Mouse (Mus musculus) stomach, embryonic 16.5 days (tissue): Measurements from ENCODE around the gene Gm39115. TPM values are rescaled to one million over a fixed set of nuclear protein-coding genes. Genes with fewer than 3 reads are reported as not detected.
"Not testable (repeated sequence)": the region's sequence is repeated elsewhere in the genome, so short reads cannot be mapped to it uniquely, and the experiment has no call there.

ENCODE experiments used
- ATAC-seq: fragments of 200-750 bp; cut with Nextera tagmentation; 2 replicates; pipeline ENCODE4 v1.8.0; 2017; ENCODE audit warnings: moderate number of reproducible peaks, moderate TSS enrichment; ENCODE audit not compliant: insufficient read depth, low FRiP score
- H3K27ac ChIP-seq: fragments of 300-500 bp; sonication (generic); 2 replicates; pipeline ENCODE4 v1.5.1; 2014; ENCODE audit warnings: low read length
- H3K27me3 ChIP-seq: fragments of 300-500 bp; sonication (generic); 2 replicates; pipeline ENCODE4 v1.6.1; 2014; ENCODE audit warnings: low read length, control low read depth, mixed read lengths; ENCODE audit not compliant: control insufficient read depth, insufficient read depth
- H3K36me3 ChIP-seq: fragments of 300-500 bp; sonication (generic); 2 replicates; pipeline ENCODE4 v1.6.1; 2014; ENCODE audit warnings: low read length; ENCODE audit not compliant: control insufficient read depth, insufficient read depth
- H3K4me1 ChIP-seq: fragments of 300-500 bp; sonication (generic); 2 replicates; pipeline ENCODE4 v1.6.1; 2014; ENCODE audit warnings: low read length, control low read depth, mixed read lengths; ENCODE audit not compliant: control insufficient read depth, insufficient read depth
- H3K4me2 ChIP-seq: fragments of 300-500 bp; sonication (generic); 2 replicates; pipeline ENCODE4 v1.6.1; 2014; ENCODE audit warnings: low read depth, low read length, mixed read lengths
- H3K4me3 ChIP-seq: fragments of 300-500 bp; sonication (generic); replicated peaks from 2 replicates; pipeline ENCODE4 v1.5.1; 2014; ENCODE audit warnings: mild to moderate bottlenecking, low read length
- H3K9ac ChIP-seq: fragments of 300-500 bp; sonication (generic); 2 replicates; pipeline ENCODE4 v1.6.1; 2014; ENCODE audit warnings: low read length
- H3K9me3 ChIP-seq: fragments of 300-500 bp; sonication (generic); replicated peaks from 2 replicates; pipeline ENCODE4 v1.6.1; 2016; ENCODE audit warnings: low read length, control low read depth; ENCODE audit not compliant: control insufficient read depth
- WGBS: fragments of 180-500 bp; shearing (Covaris S2); extraction: QIAGEN DNeasy Blood & Tissue Kit; methylation state at CpG from one replicate; pipeline ENCODE4 v1.1.7; 2014; 5-methylcytosine and 5-hydroxymethylcytosine counted together
- polyA plus RNA-seq: library from polyadenylated mRNA; unstranded; fragments of >200 nt; fragmentation: Nextera tagmentation; extraction: Ambion mirVana; gene quantifications from 2 replicates; pipeline ENCODE4 v1.2.1, GENCODE M21; 2015

Gene Gm39115
- polyA plus RNA-seq, 1 experiment from 2014 or later: not detected

DNA sequence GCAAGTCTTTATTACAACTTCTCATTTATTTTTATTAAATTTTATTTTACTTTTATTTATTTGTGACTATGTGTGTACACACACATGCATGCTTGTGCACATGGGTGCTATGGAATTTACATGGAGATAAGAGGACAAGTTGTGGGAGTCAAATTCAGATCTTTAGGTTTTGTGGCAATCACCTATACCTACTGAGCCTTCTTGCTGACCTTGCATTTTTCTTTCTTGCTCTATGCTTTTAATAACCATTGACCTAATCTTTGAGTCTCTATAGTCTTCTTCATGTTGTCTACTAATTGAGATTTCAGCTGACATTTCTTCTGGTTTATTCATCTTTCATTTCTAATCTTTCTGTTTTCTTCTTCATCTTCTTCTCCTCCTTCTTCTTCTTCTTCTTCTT, 12.8 kb upstream of the Gm39115 start:
- Histone ChIP-seq H3K27me3 (no peaks in the 10 kb centered on the region), H3K4me1 (no peaks in the 10 kb centered on the region), H3K27ac (no peak overlapping the region), H3K4me3 (no peak overlapping the region), H3K36me3 (no peaks in the 10 kb centered on the region), H3K9me3 (no peaks in the 10 kb centered on the region), H3K9ac (no peak overlapping the region), H3K4me2 (no peak overlapping the region)
- no peak for ATAC-seq

DNA sequence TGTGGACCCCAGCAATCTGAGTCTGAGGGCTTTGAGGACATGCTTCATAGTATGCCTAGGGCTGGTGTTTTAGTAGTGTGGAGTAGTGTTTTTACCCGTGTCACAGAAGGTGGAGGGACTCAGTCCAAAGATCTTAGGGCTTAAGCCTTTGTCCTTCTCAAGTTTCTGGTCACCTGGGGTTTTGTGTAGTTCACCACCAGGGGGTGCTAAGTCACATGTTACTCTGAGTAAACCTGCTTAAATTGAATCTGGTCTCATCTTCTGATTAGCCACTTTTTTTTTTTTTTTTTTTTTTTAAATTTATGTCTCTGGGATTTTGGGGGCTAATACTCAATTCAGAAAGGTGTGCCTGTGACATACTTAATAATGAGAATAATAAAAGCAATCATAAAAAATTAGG, 10.2 kb upstream of the Gm39115 start:
- H3K27ac ChIP-seq: no peak overlapping the region
- no peak overlapping the region for H3K9ac ChIP-seq
- no peaks in the 10 kb centered on the region for H3K4me1 ChIP-seq
- H3K9me3 ChIP-seq: no peaks in the 10 kb centered on the region
- H3K36me3 ChIP-seq: no peaks in the 10 kb centered on the region
- H3K27me3 ChIP-seq: no peaks in the 10 kb centered on the region
- no peak overlapping the region for H3K4me2 ChIP-seq
- no peak overlapping the region for H3K4me3 ChIP-seq
- ATAC-seq: no peak
- WGBS: 0% methylated on average over 1 of the region's 1 CpGs

DNA sequence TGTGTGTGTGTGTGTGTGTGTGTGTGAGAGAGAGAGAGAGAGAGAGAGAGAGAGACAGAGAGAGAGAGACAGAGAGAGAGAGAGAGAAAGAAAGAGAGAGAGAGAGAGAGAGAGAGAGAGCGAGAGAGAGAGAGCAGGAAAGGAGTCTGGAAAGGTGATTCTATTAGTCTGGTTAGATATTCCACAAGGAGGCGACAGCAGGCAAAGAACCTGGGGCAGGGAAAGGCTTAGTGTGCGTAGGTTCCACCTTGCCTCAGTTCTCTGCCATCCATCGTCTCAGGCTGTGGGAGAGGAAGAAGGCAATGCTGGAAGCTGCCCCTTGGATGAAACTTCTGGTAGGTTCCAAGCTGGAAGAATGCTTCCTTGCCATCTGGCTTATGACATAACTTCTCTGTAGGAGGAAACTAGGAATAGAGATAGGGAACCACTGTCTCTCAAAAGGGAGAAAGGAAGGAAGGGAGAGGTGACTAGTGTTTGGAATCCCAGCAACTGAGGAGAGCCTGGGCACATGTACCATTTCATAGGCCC, 9.6 kb upstream of the Gm39115 start:
- Histone ChIP-seq H3K4me1 (no peaks in the 10 kb centered on the region), H3K36me3 (no peaks in the 10 kb centered on the region), H3K4me2 (no peak overlapping the region), H3K27me3 (no peaks in the 10 kb centered on the region), H3K9ac (no peak overlapping the region), H3K9me3 (no peaks in the 10 kb centered on the region), H3K4me3 (no peak overlapping the region), H3K27ac (no peak overlapping the region)
- no peak for ATAC-seq
- 33% methylated on average over 4 of the region's 4 CpGs for WGBS

DNA sequence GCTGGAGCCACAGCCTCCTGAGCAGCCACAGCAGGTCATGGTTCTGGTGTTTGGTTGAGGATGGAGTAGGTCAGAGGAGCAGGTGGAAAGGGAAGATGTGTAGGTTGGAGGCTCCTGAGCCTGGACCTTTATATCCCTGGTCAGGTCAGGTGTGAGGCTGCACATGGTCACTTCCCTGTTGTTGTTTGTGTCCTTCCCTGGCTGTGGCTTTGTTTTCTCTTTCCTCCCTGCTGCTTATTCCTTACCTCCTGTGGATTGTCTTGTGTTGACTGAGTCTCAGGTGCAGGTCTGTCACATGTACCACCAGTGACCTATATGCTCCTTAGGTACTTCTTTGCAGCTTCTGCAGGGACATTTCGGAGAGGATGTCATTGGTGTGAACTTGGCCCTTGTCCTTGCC, 8.7 kb upstream of the Gm39115 start, which contains the start of gene Gm45337:
Gene Gm45337, minus strand, starts transcription at position 101 of the 400 bp plus-strand sequence.
- no peaks in the 10 kb centered on the region for H3K9me3 ChIP-seq
- no peak within 1 kb of the TSS for H3K4me2 ChIP-seq
- ATAC-seq: no peak
- H3K9ac ChIP-seq: no peak within 1 kb of the TSS
- H3K36me3 ChIP-seq: no peaks in the 10 kb centered on the region
- H3K27me3 ChIP-seq: no peaks in the 10 kb centered on the region
- WGBS: 69% methylated on average over 1 of the region's 1 CpGs
- H3K4me1 ChIP-seq: no peaks in the 10 kb centered on the region
- H3K27ac ChIP-seq: no peak within 1 kb of the TSS
- H3K4me3 ChIP-seq: no peak within 1 kb of the TSS

DNA sequence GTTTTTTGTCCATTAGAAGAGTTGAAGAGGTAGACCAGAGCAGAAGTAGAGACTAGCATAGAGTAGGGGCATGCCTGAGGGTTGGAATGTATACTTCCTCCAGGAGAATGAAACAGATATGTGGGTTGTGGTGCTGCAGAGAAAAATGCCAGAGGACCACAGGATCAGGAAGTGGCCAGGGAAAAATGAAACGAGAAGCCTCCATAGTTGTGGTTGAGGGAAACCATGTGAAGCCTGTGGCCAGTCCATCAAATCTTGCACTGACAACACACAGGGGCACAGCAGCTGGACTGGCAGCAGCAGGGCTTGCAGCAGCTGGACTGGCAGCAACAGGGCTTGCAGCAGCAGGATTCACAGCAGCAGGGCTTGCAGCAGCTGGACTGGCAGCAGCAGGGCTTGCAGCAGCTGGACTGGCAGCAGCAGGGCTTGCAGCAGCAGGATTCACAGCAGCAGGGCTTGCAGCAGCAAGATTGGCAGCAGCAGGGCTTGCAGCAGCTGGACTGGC, 7.7 kb upstream of the Gm39115 start:
- ATAC-seq, H3K4me2 ChIP-seq: not testable (repeated sequence)
- WGBS: 27% methylated on average over 1 of the region's 1 CpGs

DNA sequence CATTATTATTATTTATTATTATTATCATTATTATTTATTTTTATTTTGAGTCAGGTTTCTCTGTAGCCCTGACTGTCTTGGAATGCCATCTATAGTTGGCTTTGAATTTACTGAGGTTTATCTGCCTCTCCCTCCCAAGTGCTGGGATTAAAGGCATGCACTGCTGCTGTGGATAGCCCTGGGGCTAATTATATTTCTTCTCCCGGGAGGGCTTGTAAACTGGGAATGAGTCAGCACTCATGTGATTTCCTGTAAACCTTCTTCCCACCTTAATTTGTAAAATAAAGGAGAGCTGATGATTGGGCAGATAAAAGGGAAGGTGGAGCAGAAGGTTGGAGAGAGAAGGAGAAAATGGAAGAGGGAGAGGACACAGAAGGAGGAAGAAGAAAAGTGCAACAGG, 4.9 kb upstream of the Gm39115 start:
- no peak overlapping the region for H3K4me3 ChIP-seq
- no peaks in the 10 kb centered on the region for H3K27me3 ChIP-seq
- H3K36me3 ChIP-seq: no peaks in the 10 kb centered on the region
- H3K9ac ChIP-seq: no peak overlapping the region
- H3K4me1 ChIP-seq: no peaks in the 10 kb centered on the region
- 24% methylated on average over 1 of the region's 1 CpGs for WGBS
- H3K4me2 ChIP-seq: no peak overlapping the region
- no peak overlapping the region for H3K27ac ChIP-seq
- no peaks in the 10 kb centered on the region for H3K9me3 ChIP-seq
- no peak for ATAC-seq

More for the DNA sequence above, 7.7 kb upstream of the Gm39115 start:
- not testable (repeated sequence) for H3K9ac ChIP-seq, H3K9me3 ChIP-seq, H3K36me3 ChIP-seq, H3K27ac ChIP-seq, H3K4me1 ChIP-seq, H3K27me3 ChIP-seq, H3K4me3 ChIP-seq

DNA sequence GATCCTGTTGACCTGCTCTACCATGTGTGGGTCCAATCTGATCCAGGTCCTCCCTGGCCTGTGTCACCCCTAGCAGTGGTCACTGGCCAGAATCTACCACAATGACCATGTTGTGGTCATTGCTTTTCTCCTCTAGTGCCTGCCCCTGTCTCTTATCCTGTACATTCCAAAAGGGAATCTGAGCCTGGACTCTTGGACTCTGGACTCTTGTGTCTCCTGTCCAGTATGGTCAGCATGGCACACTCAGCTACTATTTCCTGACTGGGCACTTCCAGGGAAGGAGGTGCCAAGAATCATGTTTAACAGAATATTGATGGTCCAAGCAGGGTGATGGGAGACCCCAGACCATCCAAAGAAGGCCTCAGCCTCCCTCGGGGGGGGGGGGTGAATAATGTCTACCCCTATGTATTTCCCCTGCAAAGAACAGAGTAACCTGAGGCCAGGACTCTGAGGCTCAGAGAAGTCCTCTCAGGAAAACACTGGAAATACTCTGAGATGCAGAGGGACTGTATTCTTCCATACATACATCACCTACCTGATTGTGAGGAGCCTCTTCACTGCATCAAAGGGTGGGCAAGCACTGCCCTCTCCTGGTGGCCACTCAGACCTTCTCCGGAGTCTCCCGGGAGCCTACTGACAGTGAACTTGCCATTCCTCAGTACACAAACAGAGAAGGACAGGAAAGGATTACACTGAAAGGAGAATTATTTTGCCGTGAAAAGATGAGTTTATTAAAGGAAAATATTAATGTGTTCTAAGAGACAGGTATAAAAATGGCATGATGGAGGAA, 1.4 kb downstream of the Gm39115 start:
- no peaks in the 10 kb centered on the region for H3K9me3 ChIP-seq
- no peaks in the 10 kb centered on the region for H3K4me1 ChIP-seq
- no peak overlapping the region for H3K4me2 ChIP-seq
- no peaks in the 10 kb centered on the region for H3K36me3 ChIP-seq
- ATAC-seq: no peak
- 44% methylated on average over 4 of the region's 4 CpGs for WGBS
- no peak overlapping the region for H3K27ac ChIP-seq
- no peaks in the 10 kb centered on the region for H3K27me3 ChIP-seq
- H3K9ac ChIP-seq: no peak overlapping the region
- no peak overlapping the region for H3K4me3 ChIP-seq

DNA sequence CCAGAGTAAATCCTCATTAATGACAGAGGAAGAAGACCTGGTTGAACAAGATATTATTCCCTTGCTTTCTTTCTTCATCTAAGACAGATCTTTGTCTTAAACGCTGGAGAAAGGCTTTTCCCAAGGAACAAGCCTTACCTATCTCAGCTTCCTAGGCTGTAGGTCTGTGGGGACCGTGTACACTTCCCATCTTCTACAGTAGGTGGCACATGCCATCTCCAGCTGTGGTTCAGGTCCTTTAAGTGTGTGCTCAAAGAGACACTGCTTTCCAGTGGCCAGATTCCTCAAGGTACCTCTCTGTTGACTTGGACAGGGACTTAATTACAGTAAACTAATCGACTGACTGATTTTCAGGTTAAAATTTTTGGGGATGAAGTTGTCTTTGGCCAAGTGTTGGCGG, 7.0 kb downstream of the Gm39115 start:
- Histone ChIP-seq H3K27me3 (no peaks in the 10 kb centered on the region), H3K4me2 (no peak overlapping the region), H3K9ac (no peak overlapping the region), H3K4me3 (no peak overlapping the region), H3K4me1 (no peaks in the 10 kb centered on the region), H3K9me3 (no peaks in the 10 kb centered on the region), H3K36me3 (no peaks in the 10 kb centered on the region), H3K27ac (no peak overlapping the region)
- 59% methylated on average over 4 of the region's 4 CpGs for WGBS
- no peak for ATAC-seq

DNA sequence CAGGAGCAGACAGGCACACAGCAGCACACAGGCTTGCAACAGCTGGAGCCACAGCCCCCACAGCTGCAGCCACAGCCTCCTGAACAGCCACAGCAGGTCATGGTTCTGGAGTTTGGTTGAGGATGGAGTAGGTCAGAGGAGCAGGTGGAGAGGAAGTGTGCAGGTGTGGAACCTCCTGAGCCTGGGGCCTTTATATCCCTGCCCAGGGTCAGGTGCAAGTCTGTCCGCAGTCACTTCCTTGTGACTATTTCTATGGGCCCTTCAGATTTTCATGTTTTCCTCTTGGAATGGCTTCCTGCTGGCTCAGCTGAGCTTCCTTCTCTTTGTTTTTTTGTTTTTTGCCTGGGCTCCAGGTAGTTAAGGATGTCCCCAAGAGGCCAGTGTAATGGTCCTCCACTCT, 15.2 kb downstream of the Gm39115 start, which contains the start of gene Gm45618:
Gene Gm45618, minus strand, starts transcription at position 101 of the 400 bp plus-strand sequence.
- not testable (repeated sequence) for ATAC-seq, H3K4me3 ChIP-seq
- WGBS: 67% methylated on average over 1 of the region's 1 CpGs

More for the DNA sequence above, 15.2 kb downstream of the Gm39115 start, which contains the start of gene Gm45618:
- H3K36me3 ChIP-seq, H3K9me3 ChIP-seq, H3K9ac ChIP-seq, H3K4me1 ChIP-seq, H3K27me3 ChIP-seq, H3K4me2 ChIP-seq, H3K27ac ChIP-seq: not testable (repeated sequence)
